Mouse (Mus musculus) adrenal gland, postnatal 36 days (tissue): Measurements from ENCODE around the gene Snx9. TPM values are rescaled to one million over a fixed set of nuclear protein-coding genes. Genes with fewer than 3 reads are reported as not detected.
A peak's percentile ranks its signal among the peaks of the same experiment; 100 is the strongest.

Source experiments
- DNase-seq, 2 experiments: peaks; one replicate each; pipeline ENCODE4 v3.0.0; 2021; ENCODE audit warnings: mixed read lengths in 1 of 2
- total RNA-seq, 2 experiments: library from RNA; stranded (reverse); gene quantifications; 2 replicates each; pipeline ENCODE4 v1.2.3; 2021

Gene Snx9
- total RNA-seq, 2 experiments from 2014 or later = 49.7 to 57.2 TPM

DNA sequence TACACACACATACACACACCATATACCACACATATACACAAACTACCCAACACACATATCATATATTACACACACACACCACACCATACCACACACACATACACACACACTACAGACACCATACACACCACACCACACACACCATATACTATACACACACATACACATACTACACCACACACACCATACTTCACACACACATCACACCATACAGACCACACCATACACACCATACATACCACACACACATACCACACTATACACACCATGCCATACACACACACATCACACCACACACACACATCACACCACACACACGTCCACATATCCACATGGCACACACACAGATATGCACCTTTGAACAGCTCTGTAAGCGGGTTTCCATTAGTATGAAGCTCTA is 34.3 kb upstream of the Snx9 start:
- no peak for DNase-seq

DNA sequence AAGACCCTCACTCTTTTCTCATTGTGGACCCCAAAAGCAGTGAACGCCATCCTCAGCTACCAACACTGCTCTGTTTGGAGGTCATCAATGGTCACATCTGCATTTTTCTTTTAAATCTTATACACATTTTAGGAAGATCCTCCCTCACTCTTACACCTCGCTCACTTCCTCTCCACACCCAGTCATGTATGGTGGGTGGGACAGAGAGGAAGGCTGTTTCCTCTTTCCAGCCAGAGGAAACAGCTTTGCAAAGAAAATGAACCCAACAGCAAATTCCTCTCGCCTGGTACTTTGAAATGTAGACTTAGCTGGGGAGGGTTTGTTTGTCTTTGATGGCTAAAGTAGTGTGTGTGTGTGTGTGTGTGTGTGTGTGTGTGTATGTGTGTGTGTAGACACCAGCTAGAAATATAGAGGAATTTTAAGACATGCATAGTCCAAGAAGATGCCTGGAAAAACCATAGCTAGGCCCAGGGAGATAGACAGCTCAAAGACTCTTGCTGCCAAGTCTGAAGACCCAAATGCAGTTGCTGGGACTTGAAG is 33.2 kb upstream of the Snx9 start:
- DNase-seq = no peak

DNA sequence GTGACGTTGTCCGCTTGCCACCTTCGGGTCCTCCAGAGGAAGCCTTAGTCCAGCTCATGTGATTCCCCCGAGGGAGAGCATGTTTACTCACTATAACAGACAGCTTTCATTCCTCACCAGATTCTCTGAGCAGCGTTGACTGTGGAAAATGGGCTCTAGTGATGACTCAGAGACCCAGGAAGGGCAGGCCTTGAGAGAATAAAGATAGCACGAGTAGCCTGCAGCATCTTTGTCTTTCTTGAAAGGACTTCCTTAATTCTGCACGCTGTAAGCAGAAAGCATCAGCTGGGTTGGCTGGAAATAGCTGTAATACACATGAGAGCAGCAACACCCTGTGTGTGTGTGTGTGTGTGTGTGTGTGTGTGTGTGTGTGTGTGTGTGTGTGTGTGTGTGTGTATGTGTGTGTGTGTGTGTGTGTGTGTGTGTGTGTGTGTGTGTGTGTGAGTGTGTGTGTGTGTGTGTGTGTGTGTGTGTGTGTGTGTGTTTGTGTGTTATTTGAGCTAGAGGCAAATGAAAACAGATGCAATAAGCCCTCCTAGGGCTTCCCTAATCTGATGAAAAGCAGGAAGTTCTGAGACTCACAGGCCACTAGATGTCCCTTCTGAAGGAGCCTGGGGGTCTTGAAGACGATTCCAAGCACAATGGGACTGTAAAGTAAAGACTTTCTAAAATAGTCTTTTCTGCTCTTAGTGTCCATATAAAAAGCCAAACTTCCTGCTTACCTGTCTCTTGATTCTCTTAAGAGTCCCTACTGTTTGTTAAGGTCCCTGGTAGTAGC is 27.1 kb upstream of the Snx9 start:
- DNase-seq = peak; percentile 41 to 45

DNA sequence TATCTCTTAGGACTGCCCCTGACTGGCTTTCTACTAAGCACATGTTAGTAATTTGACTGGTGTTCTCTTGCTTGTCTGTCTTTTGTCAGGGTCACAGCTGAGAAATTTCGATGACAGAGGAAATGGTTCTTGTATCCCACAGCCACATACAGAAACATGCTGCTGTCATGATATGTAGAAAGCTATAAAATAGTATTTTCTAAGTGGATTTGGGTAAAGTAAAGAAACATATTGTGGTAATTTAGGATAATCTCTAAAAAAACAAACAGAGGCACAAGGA is 26.5 kb upstream of the Snx9 start:
- no peak for DNase-seq

DNA sequence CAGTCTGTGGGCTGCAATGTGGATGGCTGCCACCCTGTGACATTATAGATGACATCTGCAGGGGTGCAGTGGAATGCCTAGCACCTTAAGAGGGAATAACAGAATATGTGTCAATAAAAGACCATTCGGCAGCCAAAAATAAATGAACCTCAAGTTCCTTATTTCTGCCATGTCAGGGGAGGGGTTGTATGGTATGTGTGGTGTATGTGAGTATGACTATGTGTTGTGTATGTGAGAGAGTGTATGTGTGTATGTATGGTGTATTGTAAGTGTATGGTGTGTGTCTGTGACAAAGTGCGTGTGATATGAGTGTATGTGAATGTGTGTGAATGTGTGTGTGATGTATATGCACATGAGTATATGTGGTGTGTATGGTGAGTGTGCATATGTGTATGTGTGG is 23.3 kb upstream of the Snx9 start:
- DNase-seq = no peak

DNA sequence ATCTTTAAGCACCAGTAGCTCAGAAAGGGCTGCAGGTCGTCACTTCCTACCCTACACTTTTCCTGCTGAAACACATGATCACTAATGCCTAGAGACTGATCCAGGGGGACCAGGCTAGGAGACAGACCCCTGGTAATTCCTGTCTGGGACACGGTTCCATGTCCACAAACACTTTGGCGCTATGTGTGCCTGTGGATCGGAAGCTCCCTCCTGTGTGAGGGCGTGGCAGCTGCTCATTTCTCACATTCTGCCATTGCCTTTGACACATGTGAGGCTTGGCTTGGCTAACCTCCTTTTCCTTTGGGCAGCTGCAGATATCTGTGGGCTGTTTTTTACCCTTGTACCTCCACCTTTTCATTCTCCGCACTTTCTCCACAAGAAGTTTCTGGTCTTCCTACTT is 22.0 kb upstream of the Snx9 start:
- DNase-seq = no peak

DNA sequence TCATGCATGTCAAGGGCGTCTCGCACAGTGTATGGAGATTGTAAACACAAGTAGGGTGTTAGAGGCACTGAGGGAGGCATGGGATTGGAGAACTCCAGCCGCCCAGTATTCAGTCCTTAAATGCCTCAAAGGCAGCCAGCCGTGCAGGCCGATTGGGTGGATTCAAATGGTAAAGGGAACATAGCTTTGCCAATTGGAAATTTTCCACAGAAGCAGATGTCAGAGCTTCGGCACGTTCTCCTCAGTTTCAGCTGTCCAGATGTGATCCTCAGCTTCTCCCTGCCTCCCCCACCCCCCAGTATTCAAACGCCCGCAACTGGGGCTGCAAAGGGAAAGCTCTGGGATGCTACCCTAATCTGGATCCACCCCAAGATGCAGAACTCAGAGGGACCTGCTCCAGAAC is 21.3 kb upstream of the Snx9 start:
- no peak for DNase-seq

DNA sequence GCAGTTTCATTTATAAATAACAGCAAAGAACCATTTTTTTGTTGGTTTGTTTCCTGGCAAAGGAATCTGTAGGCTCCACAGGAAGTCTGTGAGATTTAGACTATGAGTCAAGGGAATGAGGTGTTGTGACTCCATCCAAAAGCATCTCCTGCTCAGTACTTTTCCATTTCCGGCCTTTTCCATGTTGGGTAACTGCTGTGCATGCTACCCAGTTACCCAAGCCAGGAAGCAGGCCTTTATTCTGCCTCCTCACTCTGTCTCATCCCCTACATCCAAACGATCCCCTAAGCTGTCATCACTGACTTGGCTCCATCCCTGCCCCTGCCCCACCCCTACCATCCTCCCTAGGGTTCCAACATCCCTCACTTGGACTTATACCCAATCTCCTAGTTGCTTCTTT is 18.6 kb upstream of the Snx9 start:
- peak; percentile 31 to 54 for DNase-seq

DNA sequence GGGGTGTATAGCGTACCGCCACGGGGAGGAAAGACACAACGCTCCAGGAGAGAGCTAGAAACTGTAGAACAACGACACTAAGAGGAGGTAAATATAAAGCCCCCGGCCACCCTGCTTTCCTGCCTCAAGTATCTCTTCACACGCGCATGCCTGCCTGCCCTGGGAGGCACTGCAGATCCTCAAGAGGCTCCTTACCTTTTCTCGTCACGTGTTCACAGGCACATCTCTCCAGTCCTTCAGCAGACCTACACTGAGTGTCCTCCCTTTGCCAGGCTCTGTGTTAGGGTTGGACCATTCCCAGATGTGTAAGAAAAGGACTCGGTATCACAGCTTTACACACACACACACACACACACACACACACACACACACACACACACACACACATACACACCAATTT is 18.1 kb upstream of the Snx9 start:
- no peak for DNase-seq

DNA sequence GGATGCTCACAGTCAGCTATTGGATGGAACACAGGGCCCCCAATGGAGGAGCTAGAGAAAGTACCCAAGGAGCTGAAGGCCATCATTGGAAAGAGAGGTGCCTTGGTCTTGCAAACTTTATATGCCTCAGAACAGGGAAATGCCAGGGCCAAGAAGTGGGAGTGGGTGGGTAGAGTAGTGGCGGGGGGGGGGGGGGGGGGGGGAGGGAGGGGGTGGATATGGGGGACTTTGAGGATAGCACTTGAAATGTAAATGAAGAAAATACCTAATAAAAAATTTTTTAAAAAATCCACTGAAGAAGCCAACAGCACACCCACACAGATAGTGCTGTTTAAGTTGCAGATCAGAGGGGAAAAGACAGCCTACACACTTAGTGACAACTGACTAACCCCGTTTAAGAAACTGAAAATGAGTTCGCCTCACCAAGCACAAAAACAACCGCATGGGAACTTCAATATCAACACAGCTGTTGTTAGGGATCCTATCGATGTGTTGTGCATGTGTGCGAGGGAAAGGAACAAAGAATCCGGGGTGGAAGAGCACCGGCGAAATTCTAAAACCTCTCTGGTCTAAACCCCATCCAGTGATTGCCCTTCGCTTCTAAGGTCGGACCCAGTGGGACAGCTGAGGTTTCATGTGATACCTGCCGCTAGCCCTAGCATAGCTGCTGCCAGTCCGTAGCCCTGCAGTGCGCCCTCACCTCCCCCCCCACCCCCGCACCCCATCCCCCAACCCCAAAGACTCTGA is 13.1 kb upstream of the Snx9 start:
- no peak for DNase-seq

DNA sequence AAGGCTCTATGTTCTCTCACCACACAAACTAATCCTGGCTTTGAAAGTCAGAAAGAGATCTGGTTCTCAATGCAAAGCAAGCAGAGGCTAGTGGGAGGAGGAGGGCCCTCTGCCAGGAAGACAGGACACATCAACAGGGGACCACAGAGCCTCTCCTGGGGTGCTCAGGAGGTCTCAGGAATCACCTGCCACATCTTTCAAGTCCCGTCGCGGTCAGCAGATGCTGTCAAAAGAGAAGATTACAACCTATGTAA is 12.6 kb upstream of the Snx9 start:
- no peak for DNase-seq

DNA sequence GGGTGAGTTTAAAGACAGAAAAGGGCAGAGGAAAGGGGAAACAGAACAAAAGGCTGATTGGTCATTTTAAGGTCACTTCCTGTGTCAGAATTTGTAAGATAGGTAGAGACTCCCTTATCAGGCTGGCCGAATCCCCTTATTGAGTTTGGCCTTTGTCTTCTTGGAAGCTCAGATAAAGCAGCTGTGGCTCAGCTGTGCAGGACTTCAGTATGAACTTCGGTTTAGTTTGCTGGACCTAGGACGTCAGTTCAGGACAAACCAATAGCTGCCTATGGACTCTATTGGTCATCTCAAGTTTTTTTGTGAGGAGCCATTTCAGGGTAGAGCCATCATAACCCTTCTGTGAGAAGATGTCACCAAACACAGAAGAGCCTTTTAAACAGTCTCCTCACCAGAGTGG is 12.2 kb upstream of the Snx9 start:
- no peak for DNase-seq

DNA sequence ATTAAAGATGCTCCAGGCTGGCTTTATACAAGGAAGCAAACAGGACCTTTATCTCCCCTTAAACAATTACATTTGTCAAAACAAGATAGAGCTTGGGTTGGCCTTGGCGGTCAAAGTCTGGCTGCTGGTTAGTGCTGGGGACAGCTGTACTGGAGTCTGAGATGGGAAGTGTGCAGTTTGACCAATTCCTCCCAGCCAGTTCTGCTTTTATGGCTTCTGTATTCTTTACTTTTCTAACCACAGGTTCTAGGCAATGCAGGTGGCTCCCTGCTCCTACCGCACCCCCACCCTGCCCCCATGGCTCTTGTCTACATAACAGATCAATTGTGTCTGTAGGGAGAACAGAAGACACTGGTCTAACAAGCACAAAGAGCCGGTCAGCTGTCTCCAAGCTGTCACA is 11.2 kb upstream of the Snx9 start:
- DNase-seq = no peak

DNA sequence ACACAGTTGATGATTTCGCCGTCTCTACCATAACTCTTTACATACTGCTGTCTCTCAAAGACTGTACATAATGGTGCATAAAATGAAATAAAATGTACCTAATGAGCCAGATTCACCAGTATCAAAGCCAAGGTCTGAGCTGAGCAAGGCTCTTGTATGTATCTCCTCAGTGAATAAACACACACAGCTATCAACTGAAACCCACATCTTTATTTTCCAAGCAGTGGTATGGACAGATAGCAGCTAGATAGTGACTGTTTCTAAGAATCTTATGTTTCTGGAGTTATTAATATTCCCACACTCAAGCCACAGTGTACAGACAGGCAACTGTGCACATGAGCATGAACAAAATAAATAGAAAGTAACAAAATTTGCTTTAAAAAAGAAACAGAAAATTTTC is 10.7 kb upstream of the Snx9 start:
- DNase-seq = no peak

DNA sequence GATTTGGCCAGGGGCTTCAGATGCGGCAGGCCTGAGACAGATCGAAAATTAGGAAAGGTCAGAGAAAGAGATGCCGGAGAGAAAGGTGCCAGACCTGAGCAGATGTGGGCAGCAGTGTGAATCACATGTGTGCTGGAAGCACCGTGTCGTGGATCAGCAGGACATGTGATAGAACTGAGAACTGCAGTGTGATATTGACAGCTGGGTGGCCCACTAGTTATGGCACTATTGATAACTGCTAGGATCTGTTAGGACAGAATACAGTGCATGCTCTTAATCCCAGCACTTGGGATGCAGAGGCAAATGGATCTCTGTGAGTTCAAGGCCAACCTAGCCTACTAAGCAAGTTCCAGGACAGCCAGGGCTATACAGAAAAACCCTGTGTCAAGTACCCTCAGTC is 10.3 kb upstream of the Snx9 start:
- no peak for DNase-seq

DNA sequence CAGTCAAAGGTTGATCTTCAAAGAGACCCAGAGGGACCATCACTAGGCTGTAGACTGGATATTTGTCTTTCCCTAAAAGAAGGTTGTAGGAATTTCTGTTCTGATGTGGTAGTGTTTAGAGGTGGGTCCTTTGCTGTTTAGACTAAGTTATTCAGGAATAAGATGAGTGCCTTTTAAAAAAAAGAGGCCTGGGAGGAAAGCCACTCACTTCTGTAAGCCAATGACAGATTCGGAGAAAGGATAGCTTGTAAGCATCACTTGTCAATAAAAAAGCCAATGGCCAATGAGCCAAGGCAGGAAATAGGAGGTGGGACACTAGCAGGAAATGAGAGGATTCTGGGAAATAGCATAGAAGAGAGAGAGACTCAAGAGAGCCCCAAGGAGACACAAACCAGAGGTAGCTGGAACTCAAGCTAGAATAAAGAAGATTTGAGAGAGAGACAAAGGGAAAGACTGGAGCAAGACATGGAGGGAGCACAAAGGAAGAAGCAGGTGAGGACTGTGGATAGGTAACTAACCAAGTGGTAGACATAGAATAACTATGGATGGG is 9.8 kb upstream of the Snx9 start:
- DNase-seq = no peak

DNA sequence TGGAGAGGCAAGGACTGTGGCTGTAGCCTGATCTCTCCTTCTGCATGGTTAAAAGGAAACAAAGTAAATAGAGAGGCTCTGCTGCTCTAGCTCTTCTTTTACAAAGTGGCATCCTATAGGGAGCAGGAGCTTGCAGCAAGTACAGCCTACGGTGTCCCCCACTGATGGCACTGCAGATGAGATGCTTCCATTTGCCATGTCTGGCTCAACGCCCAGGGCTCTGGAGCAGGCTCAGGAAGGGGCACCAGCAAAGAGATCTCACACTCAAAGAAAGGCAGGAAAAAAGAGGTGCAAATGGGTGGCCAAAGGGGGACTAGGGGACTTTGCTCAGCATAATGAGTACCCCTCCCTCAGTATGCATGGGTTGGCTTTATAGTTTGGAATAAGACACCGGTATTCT is 7.0 kb upstream of the Snx9 start:
- no peak for DNase-seq

DNA sequence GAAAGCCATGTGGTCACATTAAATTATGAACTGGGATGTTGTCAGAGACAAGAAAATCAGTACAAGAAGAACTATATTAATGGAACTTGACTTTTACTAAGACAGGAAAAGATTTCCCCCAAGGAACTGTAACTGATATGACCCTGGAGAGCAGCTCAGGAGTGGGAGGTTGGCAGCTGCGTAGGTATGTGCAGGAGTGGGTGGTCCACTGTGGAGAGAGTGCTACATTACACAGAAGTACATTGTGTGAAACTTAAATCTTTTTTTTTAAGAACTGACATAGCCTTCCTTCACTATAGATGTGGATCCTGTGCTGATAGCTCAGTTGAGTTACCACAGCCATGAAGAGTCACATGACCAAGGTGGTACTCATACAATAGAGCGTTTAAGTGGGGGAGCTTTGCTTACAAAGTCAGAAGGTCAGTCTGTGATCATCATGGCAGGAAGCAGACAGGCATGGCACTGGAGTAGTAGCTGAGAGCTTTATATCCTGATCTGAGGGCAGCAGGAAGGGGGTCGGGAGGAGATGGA is 6.3 kb upstream of the Snx9 start:
- no peak for DNase-seq

DNA sequence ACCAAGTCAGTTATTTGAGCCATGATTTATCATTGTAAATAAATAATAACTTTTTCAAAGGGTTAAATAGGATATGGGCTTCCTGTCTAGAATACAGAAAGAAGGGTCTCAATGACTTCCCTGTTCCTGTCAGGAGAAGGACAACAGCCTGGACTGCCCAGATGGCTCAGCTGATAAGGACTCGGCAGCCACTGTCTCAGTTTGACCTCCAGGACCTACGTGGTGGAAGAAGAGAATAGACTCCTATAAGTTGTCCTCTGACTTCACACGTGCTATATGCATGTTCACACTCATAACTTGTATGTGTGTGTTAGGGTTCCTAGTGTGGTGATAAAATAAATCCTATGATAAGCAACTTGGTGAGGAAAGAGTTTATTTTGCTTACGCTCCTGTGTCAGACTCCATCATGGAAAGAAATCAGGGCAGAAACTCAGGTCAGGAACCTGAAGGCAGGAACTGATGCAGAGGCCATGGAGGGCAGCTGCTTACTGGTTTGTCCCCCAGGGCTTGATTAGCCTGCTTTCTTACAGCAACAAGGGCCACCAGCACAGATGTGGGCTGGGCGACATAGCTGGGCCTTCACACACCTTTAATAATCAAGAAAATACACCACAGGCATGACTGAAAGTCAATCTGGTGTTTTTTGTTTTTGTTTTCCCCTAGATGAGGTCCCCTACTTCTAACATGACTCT is 1.4 kb upstream of the Snx9 start:
- no peak for DNase-seq

DNA sequence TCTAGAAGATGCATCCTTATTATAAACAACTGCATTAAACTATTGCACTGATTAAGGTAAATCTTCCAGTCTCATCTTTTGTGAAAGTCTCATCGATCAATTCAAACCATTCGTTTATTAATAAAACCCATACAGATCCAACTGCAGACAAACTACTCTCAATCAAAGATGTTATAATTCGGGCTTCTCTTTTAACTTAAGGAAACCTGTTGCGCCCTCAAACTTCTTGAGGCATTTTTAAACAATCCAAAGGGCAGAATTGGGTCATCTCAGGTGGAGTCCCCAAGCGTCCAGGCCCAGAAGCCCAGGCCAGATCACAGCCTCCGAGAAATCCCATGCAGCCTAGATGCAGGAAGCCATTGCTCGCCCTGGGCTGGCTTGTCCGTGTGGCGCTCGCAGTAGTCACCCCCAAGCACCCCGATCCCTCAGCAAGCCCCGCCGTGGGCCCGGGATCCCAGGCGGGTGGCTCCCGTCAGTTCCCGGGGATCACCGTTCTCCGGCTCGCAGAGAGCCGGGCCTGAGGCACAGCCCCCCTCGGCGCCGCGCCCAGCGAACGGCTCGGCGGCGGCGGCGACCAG is 490 bp upstream of the Snx9 start:
- no peak for DNase-seq

DNA sequence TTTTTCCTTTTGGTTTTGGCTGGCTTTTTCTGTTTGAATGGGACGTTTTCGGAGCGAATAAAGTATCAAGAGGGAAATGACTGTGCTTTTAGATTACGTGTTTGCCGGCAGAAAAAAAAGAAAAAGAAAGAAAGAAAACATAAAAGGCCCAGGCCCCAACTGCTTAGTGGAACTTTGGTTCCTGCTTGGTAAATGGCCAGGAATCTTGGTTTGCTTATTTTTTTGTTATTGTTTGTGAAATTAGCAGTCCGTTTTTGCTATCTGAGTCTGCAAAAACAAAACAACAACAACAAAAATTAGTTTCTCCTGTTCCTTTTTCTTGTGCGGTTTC is 779 bp downstream of the Snx9 start:
- DNase-seq = no peak

DNA sequence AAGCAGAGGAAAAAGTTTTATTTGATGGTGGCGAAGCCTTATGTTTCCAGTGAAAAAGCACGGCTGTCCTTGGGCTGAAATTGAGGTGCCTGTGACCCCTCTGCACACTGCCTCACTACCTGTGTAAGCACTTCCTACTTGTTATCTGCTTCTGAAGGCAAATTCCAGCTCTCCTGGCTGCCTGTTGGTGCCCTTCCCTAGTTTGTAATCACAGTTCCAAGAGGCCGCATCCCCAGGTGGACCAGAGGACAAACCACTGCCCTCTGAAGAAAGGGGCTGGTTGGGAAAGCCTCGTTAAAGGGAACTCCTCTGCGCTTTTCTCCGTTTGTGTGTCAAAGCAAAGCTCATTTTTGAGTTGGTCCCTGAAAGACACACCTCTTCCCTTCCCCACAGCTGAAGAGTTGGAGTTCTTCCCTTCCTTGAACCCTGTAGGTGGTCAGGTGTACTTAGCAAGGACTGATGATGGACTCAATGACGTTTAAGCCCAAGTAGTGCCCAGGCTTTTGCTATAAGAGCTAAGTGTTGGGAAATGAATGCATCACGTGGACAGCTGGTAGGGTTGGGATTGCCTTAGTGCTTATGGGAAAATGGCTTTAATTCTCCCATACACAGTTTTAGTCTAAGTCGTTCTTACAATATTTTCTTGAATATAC is 2.0 kb downstream of the Snx9 start:
- no peak for DNase-seq

DNA sequence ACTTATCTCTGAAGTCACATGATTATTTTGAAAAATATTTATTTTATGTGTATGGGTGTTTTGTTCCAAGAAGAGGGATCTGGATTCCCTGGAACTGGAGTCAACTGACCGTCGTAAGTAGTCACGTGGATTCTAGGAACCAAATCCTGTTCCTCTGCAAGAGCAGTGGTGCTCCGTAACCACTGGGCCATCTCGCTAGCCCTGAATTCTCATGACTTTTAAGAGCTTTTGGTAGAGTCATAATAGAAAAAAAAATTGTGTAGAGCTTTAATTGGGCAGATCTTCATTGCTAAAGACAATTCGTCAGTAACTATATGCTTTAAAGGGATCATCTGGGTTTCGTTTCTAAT is 2.5 kb downstream of the Snx9 start:
- DNase-seq = no peak
